Mouse (Mus musculus) CD4-positive, CD25-positive, alpha-beta regulatory T cell, adult 4 months (primary cell): ENCODE data around the gene Zmynd8. TPM values are rescaled to one million over a fixed set of nuclear protein-coding genes. Genes with fewer than 3 reads are reported as not detected.

Source experiments
- ATAC-seq: one replicate; pipeline ENCODE4 v1.8.0; 2017
- polyA plus RNA-seq, 2 experiments: library from polyadenylated mRNA; unstranded; fragments of 100-300 nt; shearing (Covaris generic); gene quantifications; one replicate each; pipeline ENCODE4 v1.2.1; 2017

Gene Zmynd8
- polyA plus RNA-seq, 2 experiments from 2014 or later: 66.6 to 75.4 TPM

- no peak for ATAC-seq
These were observed 19.2 kb downstream of the Zmynd8 start for GRCm38 (mm10) chr2:165879403-165880178.

- ATAC-seq: no peak
These were observed 19.9 kb downstream of the Zmynd8 start for GRCm38 (mm10) chr2:165878907-165879361.

GRCm38 (mm10) chr2:165878021-165878585, 20.7 kb downstream of the Zmynd8 start:
- ATAC-seq: peak; percentile 91

- no peak for ATAC-seq
These were observed 21.6 kb downstream of the Zmynd8 start for GRCm38 (mm10) chr2:165877180-165877579.

GRCm38 (mm10) chr2:165876201-165876918, 22.5 kb downstream of the Zmynd8 start:
- no peak for ATAC-seq

- no peak for ATAC-seq
These were observed 23.3 kb downstream of the Zmynd8 start for GRCm38 (mm10) chr2:165875406-165875955.

GRCm38 (mm10) chr2:165874461-165875339, 24.1 kb downstream of the Zmynd8 start:
- no peak for ATAC-seq

- no peak for ATAC-seq
These were observed 25.0 kb downstream of the Zmynd8 start for GRCm38 (mm10) chr2:165873777-165874176.

- no peak for ATAC-seq
These were observed 25.6 kb downstream of the Zmynd8 start for GRCm38 (mm10) chr2:165873196-165873595.

- ATAC-seq: no peak
These were observed 29.6 kb downstream of the Zmynd8 start for GRCm38 (mm10) chr2:165869257-165869656.

GRCm38 (mm10) chr2:165868522-165869175, 30.2 kb downstream of the Zmynd8 start:
- ATAC-seq: no peak

GRCm38 (mm10) chr2:165867549-165867948, 31.3 kb downstream of the Zmynd8 start:
- no peak for ATAC-seq

GRCm38 (mm10) chr2:165866951-165867387, 31.8 kb downstream of the Zmynd8 start:
- no peak for ATAC-seq

- no peak for ATAC-seq
These were observed 32.4 kb downstream of the Zmynd8 start for GRCm38 (mm10) chr2:165866412-165866811.

- no peak for ATAC-seq
These were observed 34.0 kb downstream of the Zmynd8 start for GRCm38 (mm10) chr2:165864769-165865168.

GRCm38 (mm10) chr2:165861683-165862594, 36.9 kb downstream of the Zmynd8 start:
- no peak for ATAC-seq

- ATAC-seq: no peak
These were observed 37.7 kb downstream of the Zmynd8 start for GRCm38 (mm10) chr2:165860962-165861682.

GRCm38 (mm10) chr2:165860447-165860846, 38.4 kb downstream of the Zmynd8 start:
- no peak for ATAC-seq
